In the genomic region with DNA sequence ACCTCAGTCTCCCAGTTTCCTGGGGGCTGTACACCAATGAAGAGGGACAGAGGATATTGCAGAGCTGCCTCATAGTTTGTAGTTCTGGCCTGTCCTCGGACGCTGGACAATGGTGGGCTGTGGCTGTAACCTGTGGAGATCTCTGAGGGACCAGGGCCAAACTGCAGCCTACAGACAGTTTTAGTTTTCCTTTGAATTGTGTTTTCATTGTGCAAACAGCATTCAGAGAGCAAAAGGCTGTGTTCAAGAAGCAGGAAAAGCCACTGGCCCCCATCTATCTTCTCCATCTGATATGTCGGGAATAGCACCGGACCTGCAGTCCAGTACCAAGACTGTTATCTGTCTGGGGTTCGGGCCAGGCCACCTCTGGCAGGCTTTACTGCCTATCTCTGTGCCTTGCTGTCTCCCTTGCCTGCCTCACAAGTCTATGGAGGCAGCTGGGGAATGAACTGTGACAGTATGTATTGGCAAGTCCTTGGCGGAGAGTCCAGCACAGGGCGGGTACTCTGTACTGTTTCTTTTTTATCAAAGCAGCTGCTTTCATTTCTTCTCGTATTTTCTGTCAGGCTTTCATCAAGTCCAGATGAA, we compare ENCODE assay signal across 12 mouse cellular contexts. TPM values are rescaled to one million over a fixed set of nuclear protein-coding genes. Genes with fewer than 3 reads are reported as not detected.
DNase-seq lines count a peak whose midpoint lies in the region; ATAC-seq and TF ChIP-seq lines count a peak whose summit lies in the region.
"Had no signal": no experiment of that assay in that cellular context is flagged by ENCODE, and none has a peak within 500 bp of the region (broad histone marks: within the 10 kb centered on the region; RNA-seq: fewer than 3 reads in every experiment).

No protein-coding gene starts in this region.

- ATAC-seq in liver, embryonic 12.5 days, result no peak
- ATAC-seq in embryonic facial prominence, embryonic 15.5 days (ENCODE audit: insufficient number of reproducible peaks, low FRiP score, low TSS enrichment, low read depth), result no peak
- ATAC-seq in midbrain, embryonic 15.5 days (replicated peaks), result no peak

- H3K9me3 ChIP-seq in liver, embryonic 12.5 days (replicated peaks), result no peaks in the 10 kb centered on the region
- H3K9me3 ChIP-seq in embryonic facial prominence, embryonic 15.5 days (replicated peaks), result no peaks in the 10 kb centered on the region
- H3K9me3 ChIP-seq in midbrain, embryonic 15.5 days, result no peaks in the 10 kb centered on the region

- peaks cover 47% of the 10 kb centered on the region for H3K4me1 ChIP-seq in liver, adult 2 months (ENCODE audit: control insufficient read depth, insufficient read depth, low read length)
- H3K4me1 ChIP-seq in liver, embryonic 12.5 days, result peaks cover 45% of the 10 kb centered on the region
- peaks cover 37% of the 10 kb centered on the region for H3K4me1 ChIP-seq in embryonic facial prominence, embryonic 15.5 days
- H3K4me1 ChIP-seq in midbrain, embryonic 15.5 days, result peaks cover 15% of the 10 kb centered on the region

- no peaks in the 10 kb centered on the region for H3K27me3 ChIP-seq in liver, adult 2 months (ENCODE audit: control insufficient read depth, insufficient read depth, low read length)
- H3K27me3 ChIP-seq in liver, embryonic 12.5 days (replicated peaks), result peaks cover 17% of the 10 kb centered on the region
- H3K27me3 ChIP-seq in embryonic facial prominence, embryonic 15.5 days, result no peaks in the 10 kb centered on the region; the same call in 1 of the 2 replicates
- no peaks in the 10 kb centered on the region for H3K27me3 ChIP-seq in midbrain, embryonic 15.5 days (replicated peaks)

- no peak overlapping the region for H3K4me3 ChIP-seq in liver, adult 2 months (ENCODE audit: insufficient read depth, low read depth, low read length)
- no peak overlapping the region for H3K4me3 ChIP-seq in liver, embryonic 12.5 days
- H3K4me3 ChIP-seq in embryonic facial prominence, embryonic 15.5 days (replicated peaks), result no peak overlapping the region
- H3K4me3 ChIP-seq in midbrain, embryonic 15.5 days, result no peak overlapping the region

- H3K36me3 ChIP-seq in liver, adult 2 months (ENCODE audit: control insufficient read depth, insufficient read depth, low read length), result no peaks in the 10 kb centered on the region
- no peaks in the 10 kb centered on the region for H3K36me3 ChIP-seq in liver, embryonic 12.5 days
- no peaks in the 10 kb centered on the region for H3K36me3 ChIP-seq in embryonic facial prominence, embryonic 15.5 days
- H3K36me3 ChIP-seq in midbrain, embryonic 15.5 days (replicated peaks), result no peaks in the 10 kb centered on the region

- no peak for TF ChIP-seq POLR2A in liver, adult 2 months (IDR thresholded peaks at IDR 0.05; ENCODE audit: extremely low read depth, insufficient read depth, low read length)

- no peak overlapping the region for H3K9ac ChIP-seq in liver, adult 2 months (ENCODE audit: low read depth, low read length)
- H3K9ac ChIP-seq in liver, embryonic 12.5 days, result no peak overlapping the region
- H3K9ac ChIP-seq in embryonic facial prominence, embryonic 15.5 days, result no peak overlapping the region
- no peak overlapping the region for H3K9ac ChIP-seq in midbrain, embryonic 15.5 days
- H3K9ac ChIP-seq: liver, embryonic 14.5 days had no signal

- peak; percentile 63 for DNase-seq in liver, adult 2 months (ENCODE audit: extremely low read depth, low read depth, low spot score)
- peak; percentile 29 to 45 for DNase-seq in heart, postnatal 14 days
- DNase-seq in thymus, postnatal 25 days, result no peak
- no peak for DNase-seq in B cell, adult 2 months

- no peak overlapping the region for H3K4me2 ChIP-seq in liver, embryonic 12.5 days
- 0 out of 2 replicates have a peak overlapping the region, but pooled peaks have one; percentile 17 for H3K4me2 ChIP-seq in embryonic facial prominence, embryonic 15.5 days (replicated peaks)
- no peak overlapping the region for H3K4me2 ChIP-seq in midbrain, embryonic 15.5 days

- peak overlapping the region; percentile 51 for H3K27ac ChIP-seq in liver, adult 2 months (replicated peaks; ENCODE audit: insufficient read depth, low read depth, low read length)
- no peak overlapping the region for H3K27ac ChIP-seq in liver, embryonic 12.5 days
- no peak overlapping the region for H3K27ac ChIP-seq in embryonic facial prominence, embryonic 15.5 days (replicated peaks)
- H3K27ac ChIP-seq in midbrain, embryonic 15.5 days, result 0 out of 2 replicates have a peak overlapping the region, but pooled peaks have one; percentile 1
- H3K27ac ChIP-seq: liver, embryonic 14.5 days had no signal

- H3K79me2 ChIP-seq in liver, adult 2 months (ENCODE audit: control insufficient read depth, insufficient read depth, low read length), result no peaks in the 10 kb centered on the region

- intact Hi-C loops in heart, postnatal 14 days (cut with DNase I), result no loop called here

- TF ChIP-seq CTCF in liver, adult 2 months (IDR thresholded peaks at IDR 0.05; ENCODE audit: low read depth, low read length), result no peak

- 27% methylated on average over 8 of the region's 8 CpGs for WGBS in liver, adult 2 months
- 45% methylated on average over 8 of the region's 8 CpGs for WGBS in liver, embryonic 12.5 days (ENCODE audit: insufficient replicate concordance)
- WGBS in embryonic facial prominence, embryonic 15.5 days, result 50% methylated on average over 8 of the region's 8 CpGs
- WGBS in midbrain, embryonic 15.5 days, result 68% methylated on average over 8 of the region's 8 CpGs

RNA-seq across cellular contexts. Expression of a gene that starts 11.9 kb away (rescaled TPM):
- total RNA-seq in liver, adult 2 months (2014; rRNA removed), result not detected in 2 replicates
- polyA plus RNA-seq in liver, adult 2 months (2012; rRNA removed), result not detected in 2 replicates
- 0.04 TPM in 2 replicates for polyA plus RNA-seq in liver, embryonic 12.5 days (2016; fragmentation: Nextera tagmentation; extraction: Ambion mirVana)
- 0.23 and 0.28 TPM in 2 replicates for polyA plus RNA-seq in embryonic facial prominence, embryonic 15.5 days (2015; fragmentation: Nextera tagmentation; extraction: Ambion mirVana)
- total RNA-seq in heart, postnatal 14 days (2021), result not detected
- polyA plus RNA-seq in midbrain, embryonic 15.5 days (2015; fragmentation: Nextera tagmentation; extraction: Ambion mirVana), result not detected in 2 replicates
- total RNA-seq: gastrocnemius, postnatal 4 days; MEL had no signal
- polyA plus RNA-seq: neural tube, embryonic 11.5 days; urinary bladder, adult 2 months had no signal

Comparison
In these comparisons a context has a peak if more than half of its experiments do, and no peak if none do; other contexts are left out.
1. H3K27ac ChIP-seq: peak in liver, adult 2 months (single experiment) and midbrain, embryonic 15.5 days (single experiment); none in liver, embryonic 12.5 days (single experiment) and embryonic facial prominence, embryonic 15.5 days (single experiment).
2. DNase-seq: peak in liver, adult 2 months (single experiment) and heart, postnatal 14 days (2 of 2); none in thymus, postnatal 25 days (single experiment) and B cell, adult 2 months (0 of 2).